Mouse (Mus musculus) MEL (cell line): ENCODE results near the gene Entpd5. TPM values are rescaled to one million over a fixed set of nuclear protein-coding genes. Genes with fewer than 3 reads are reported as not detected.

Source experiments
- DNase-seq: peaks from one replicate; pipeline ENCODE4 v3.0.0; 2011; ENCODE audit warnings: low read depth, low spot score
- H3K27ac ChIP-seq: 2 replicates; pipeline ENCODE4 v1.5.1; 2012; ENCODE audit warnings: low read depth, mild to moderate bottlenecking, control low read depth, low read length, moderate library complexity; ENCODE audit not compliant: control insufficient read depth
- H3K27me3 ChIP-seq, 2 experiments: fragments of 150-350 bp in 1 of 2; sonication (generic) in 1 of 2; 2 replicates each; pipeline ENCODE4 v1.6.1; 2012; ENCODE audit warnings: low read length in 2 of 2, mild to moderate bottlenecking in 2 of 2, improper control_type of control experiment in 1 of 2, moderate library complexity in 1 of 2; ENCODE audit not compliant: insufficient read depth in 2 of 2, control insufficient read depth in 1 of 2
- H3K36me3 ChIP-seq, 2 experiments: 2 replicates each; pipeline ENCODE4 v1.6.1; 2012 to 2014; ENCODE audit warnings: low read length in 2 of 2, improper control_type of control experiment in 1 of 2, inconsistent platforms in 1 of 2, mild to moderate bottlenecking in 1 of 2; ENCODE audit not compliant: insufficient read depth in 2 of 2, control insufficient read depth in 1 of 2
- H3K4me1 ChIP-seq, 2 experiments: fragments of 150-350 bp in 1 of 2; sonication (generic) in 1 of 2; 2 replicates each; pipeline ENCODE4 v1.6.1; 2012; ENCODE audit warnings: low read length in 2 of 2, improper control_type of control experiment in 1 of 2, mild to moderate bottlenecking in 1 of 2; ENCODE audit not compliant: insufficient read depth in 2 of 2, control insufficient read depth in 1 of 2
- H3K4me3 ChIP-seq, 2 experiments: fragments of 150-350 bp in 1 of 2; sonication (generic) in 1 of 2; 2 replicates each; pipeline ENCODE4 v1.5.1; 2012; ENCODE audit warnings: low read depth in 2 of 2, low read length in 2 of 2, mild to moderate bottlenecking in 2 of 2, moderate library complexity in 2 of 2, control low read depth in 1 of 2, improper control_type of control experiment in 1 of 2; ENCODE audit not compliant: control insufficient read depth in 1 of 2, insufficient read depth in 1 of 2
- H3K79me2 ChIP-seq: 2 replicates; pipeline ENCODE4 v1.6.1; 2012; ENCODE audit warnings: mild to moderate bottlenecking, low read length, moderate library complexity; ENCODE audit not compliant: control insufficient read depth, poor library complexity, insufficient read depth
- H3K9ac ChIP-seq: 2 replicates; pipeline ENCODE4 v1.6.1; 2012; ENCODE audit warnings: low read depth, mild to moderate bottlenecking, control low read depth, low read length, moderate library complexity; ENCODE audit not compliant: control insufficient read depth, poor library complexity, severe bottlenecking
- H3K9me3 ChIP-seq: fragments of 150-350 bp; sonication (generic); replicated peaks from 2 replicates; pipeline ENCODE4 v1.6.1; 2012; ENCODE audit warnings: mild to moderate bottlenecking, low read length, improper control_type of control experiment, moderate library complexity; ENCODE audit not compliant: insufficient read depth
- CTCF ChIP-seq, 3 experiments: IDR thresholded peaks in 2 of 3; conservative IDR thresholded peaks in 1 of 3; 2 replicates each; pipeline ENCODE4 v1.5.1; 2011 to 2012; ENCODE audit warnings: low read length in 3 of 3, low read depth in 2 of 3, mild to moderate bottlenecking in 2 of 3, improper control_type of control experiment in 1 of 3, inconsistent platforms in 1 of 3, mixed read lengths in 1 of 3, moderate library complexity in 1 of 3; ENCODE audit not compliant: control insufficient read depth in 1 of 3, insufficient read depth in 1 of 3, poor library complexity in 1 of 3, severe bottlenecking in 1 of 3
- ELF1 ChIP-seq: IDR thresholded peaks from 2 replicates; pipeline ENCODE4 v1.6.1; 2014; ENCODE audit warnings: low read depth, mild to moderate bottlenecking, inconsistent platforms, low read length, improper control_type of control experiment, moderate library complexity
- HCFC1 ChIP-seq: IDR thresholded peaks from 2 replicates; pipeline ENCODE4 v1.6.1; 2012; ENCODE audit warnings: low read depth, mild to moderate bottlenecking, inconsistent platforms, low read length, improper control_type of control experiment, moderate library complexity
- MAZ ChIP-seq: IDR thresholded peaks from 2 replicates; pipeline ENCODE4 v1.6.1; 2012; ENCODE audit warnings: low read depth, mild to moderate bottlenecking, inconsistent platforms, low read length, improper control_type of control experiment
- MEF2A ChIP-seq: IDR thresholded peaks from 2 replicates; pipeline ENCODE4 v1.6.1; 2014; ENCODE audit warnings: low read depth, mild to moderate bottlenecking, inconsistent platforms, low read length, improper control_type of control experiment; ENCODE audit not compliant: poor library complexity, insufficient replicate concordance, severe bottlenecking; ENCODE audit errors: extremely low read depth
- MYC ChIP-seq: IDR thresholded peaks from 2 replicates; pipeline ENCODE4 v1.6.1; 2011; ENCODE audit warnings: low read depth, mild to moderate bottlenecking, low read length, improper control_type of control experiment, moderate library complexity
- POLR2A ChIP-seq, 2 experiments: IDR thresholded peaks; 2 replicates each; pipeline ENCODE4 v1.6.1; 2011 to 2012; ENCODE audit warnings: low read length in 2 of 2, mild to moderate bottlenecking in 2 of 2, control low read depth in 1 of 2, improper control_type of control experiment in 1 of 2, low read depth in 1 of 2, moderate library complexity in 1 of 2; ENCODE audit not compliant: control insufficient read depth in 1 of 2, insufficient read depth in 1 of 2, poor library complexity in 1 of 2
- POLR2AphosphoS2 ChIP-seq: IDR thresholded peaks from 2 replicates; pipeline ENCODE4 v1.6.1; 2011; ENCODE audit warnings: low read length, improper control_type of control experiment
- RAD21 ChIP-seq: IDR thresholded peaks from 2 replicates; pipeline ENCODE4 v1.6.1; 2011; ENCODE audit warnings: mild to moderate bottlenecking, low read depth, low read length, improper control_type of control experiment
- UBTF ChIP-seq: IDR thresholded peaks from 2 replicates; pipeline ENCODE4 v1.6.1; 2012; ENCODE audit warnings: low read depth, mild to moderate bottlenecking, inconsistent platforms, low read length, improper control_type of control experiment, moderate library complexity, borderline replicate concordance; ENCODE audit not compliant: insufficient read depth
- USF1 ChIP-seq: IDR thresholded peaks from 2 replicates; pipeline ENCODE4 v1.6.1; 2014; ENCODE audit warnings: low read depth, mild to moderate bottlenecking, inconsistent platforms, low read length, improper control_type of control experiment, moderate library complexity
- USF2 ChIP-seq, 2 experiments: IDR thresholded peaks; 2 replicates each; pipeline ENCODE4 v1.6.1; 2011 to 2012; ENCODE audit warnings: improper control_type of control experiment in 2 of 2, low read length in 2 of 2, borderline replicate concordance in 1 of 2, inconsistent platforms in 1 of 2, low read depth in 1 of 2, mild to moderate bottlenecking in 1 of 2; ENCODE audit not compliant: insufficient read depth in 1 of 2
- ZC3H11A ChIP-seq: IDR thresholded peaks from 2 replicates; pipeline ENCODE4 v1.6.1; 2012; ENCODE audit warnings: low read depth, mild to moderate bottlenecking, inconsistent platforms, low read length, improper control_type of control experiment
- ZKSCAN1 ChIP-seq: IDR thresholded peaks from 2 replicates; pipeline ENCODE4 v1.6.1; 2012; ENCODE audit warnings: low read depth, mild to moderate bottlenecking, inconsistent platforms, low read length, improper control_type of control experiment, moderate library complexity
- ZMIZ1 ChIP-seq: IDR thresholded peaks from 2 replicates; pipeline ENCODE4 v1.6.1; 2012; ENCODE audit warnings: low read depth, mild to moderate bottlenecking, inconsistent platforms, low read length, improper control_type of control experiment, moderate library complexity
- polyA plus RNA-seq, 2 experiments: library from polyadenylated mRNA; stranded (reverse) in 1 of 2; unstranded in 1 of 2; fragments of >175 nt in 1 of 2; fragments of >200 nt in 1 of 2; gene quantifications; 2 replicates each; pipeline versions ENCODE4 v1.2.1 to v1.2.4; 2012; ENCODE audit warnings: low replicate concordance in 2 of 2, low read depth in 1 of 2; ENCODE audit not compliant: insufficient read length in 2 of 2, insufficient read depth in 1 of 2, missing spikeins in 1 of 2
- total RNA-seq: library from RNA; depleted of rRNA; stranded (reverse); fragments of 300-350 nt; gene quantifications from 2 replicates; pipeline ENCODE4 v1.2.3, GENCODE M21; 2012

Entpd5 gene
- total and polyA plus RNA-seq, 3 experiments = 5.7 to 12.8 TPM; not detected in 1

DNA sequence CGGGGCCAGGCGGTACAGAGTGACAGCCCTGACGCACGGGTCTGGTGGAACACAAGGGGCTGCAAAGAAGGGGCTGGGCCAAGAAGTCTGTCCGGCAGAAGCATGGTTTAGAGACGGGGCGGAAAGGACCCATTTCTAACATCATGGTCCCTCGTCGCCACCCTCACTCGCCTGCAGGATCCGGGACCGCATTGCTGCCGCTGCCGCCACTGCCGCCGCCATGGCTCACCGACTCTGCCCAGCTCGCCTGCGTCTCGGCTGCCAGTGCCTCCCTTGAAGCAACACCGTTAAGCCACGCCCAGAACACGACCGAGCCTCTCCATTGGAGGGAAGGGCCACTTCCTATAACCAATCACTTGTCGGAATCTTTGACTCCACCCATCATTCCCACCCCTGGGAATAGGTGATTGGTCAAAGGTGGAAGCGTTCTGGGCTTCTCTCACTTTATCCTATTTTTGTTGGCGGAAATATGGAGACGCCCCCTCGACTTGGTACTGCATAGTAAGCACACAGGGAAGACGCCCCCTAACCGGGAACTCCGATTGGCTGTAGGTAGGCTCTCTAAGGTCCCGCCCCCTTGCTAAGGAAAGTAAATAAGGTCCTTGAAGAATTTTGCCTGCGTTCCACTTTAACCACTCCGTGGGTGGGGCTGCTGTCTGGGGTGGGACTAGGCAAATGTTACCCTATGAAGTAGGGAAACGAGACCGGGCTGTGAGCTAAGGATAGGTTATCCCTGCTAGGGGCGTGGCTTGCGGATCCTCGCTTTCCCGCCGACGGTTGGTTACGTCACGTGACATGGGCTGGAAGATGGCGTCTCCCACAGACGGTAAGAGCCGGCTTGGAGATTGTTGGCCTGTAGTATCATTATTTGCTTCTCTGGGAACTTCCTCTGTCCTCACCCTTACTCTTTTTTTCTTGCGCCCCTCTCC lies 42.2 kb upstream of the Entpd5 start, which contains the start of the genes Aldh6a1 and Lin52 (continued):
- TF ChIP-seq UBTF (no peak), USF1 (peak; percentile 96), MAZ (no peak), USF2 (IDR thresholded peaks at IDR 0.05; ENCODE audit: borderline replicate concordance in 1 of 2, insufficient read depth in 1 of 2, low read depth in 1 of 2, low read length in 2 of 2) (peak; percentile 77 to 80), POLR2AphosphoS2 (0 out of 2 replicates have a peak, but pooled peaks have one; percentile 48), POLR2A (IDR thresholded peaks at IDR 0.05; ENCODE audit: control insufficient read depth in 1 of 2, insufficient read depth in 1 of 2, low read depth in 1 of 2, low read length in 2 of 2, poor library complexity in 1 of 2) (peak; percentile 70 to 80; a peak in 3 of 4 replicates), HCFC1 (peak; percentile 80), ZC3H11A (no peak), RAD21 (no peak), MYC (no peak), ZKSCAN1 (no peak), ZMIZ1 (no peak; the same call in 1 of the 2 replicates), ELF1 (peak; percentile 72)

GRCm38 (mm10) chr12:84450351-84450717 lies 41.5 kb upstream of the Entpd5 start:
- Histone ChIP-seq H3K4me1 (peaks cover 3 to 12% of the 10 kb centered on the region in 2 experiments; a peak in 3 of 4 replicates), H3K4me3 (peak overlapping the region; percentile 77 to 89), H3K27me3 (no peaks in the 10 kb centered on the region), H3K9ac (peak overlapping the region; percentile 61), H3K9me3 (no peaks in the 10 kb centered on the region), H3K36me3 (peaks cover 0 to 17% of the 10 kb centered on the region in 2 experiments; a peak in 2 of 4 replicates), H3K27ac (no peak overlapping the region), H3K79me2 (peaks cover 13% of the 10 kb centered on the region)
- TF ChIP-seq HCFC1 (no peak), CTCF (IDR thresholded peaks at IDR 0.05 in 2 of 3, conservative IDR thresholded peaks at IDR 0.05 in 1 of 3; ENCODE audit: control insufficient read depth in 1 of 3, insufficient read depth in 1 of 3, low read depth in 2 of 3, low read length in 3 of 3, poor library complexity in 1 of 3, severe bottlenecking in 1 of 3) (no peak), RAD21 (no peak), UBTF (no peak), MEF2A (no peak)
- DNase-seq = no peak
